Mouse (Mus musculus): ENCODE data around the gene Pacsin3. TPM values are rescaled to one million over a fixed set of nuclear protein-coding genes. Genes with fewer than 3 reads are reported as not detected.
"Not testable (repeated sequence)": the region's sequence is repeated elsewhere in the genome, so short reads cannot be mapped to it uniquely, and the experiment has no call there.

Gene Pacsin3
- polyA plus RNA-seq (2016; fragmentation: Nextera tagmentation; extraction: Ambion mirVana), result 33.4 and 33.6 TPM in 2 replicates

- H3K4me1 ChIP-seq, result peaks cover 68% of the 10 kb centered on the region
- WGBS, result under 1% methylated on average over 27 of the region's 27 CpGs
- peak within 1 kb of the TSS; percentile 83 for H3K27ac ChIP-seq (replicated peaks)
- H3K27me3 ChIP-seq (replicated peaks; ENCODE audit: low read depth, poor library complexity, severe bottlenecking), result peaks cover 62% of the 10 kb centered on the region
- H3K9me3 ChIP-seq, result no peaks in the 10 kb centered on the region
- H3K4me3 ChIP-seq, result peak within 1 kb of the TSS; percentile 67
- no peaks in the 10 kb centered on the region; the same call in 1 of the 2 replicates for H3K36me3 ChIP-seq (replicated peaks)
- peak; percentile 67 for DNase-seq (ENCODE audit: low spot score)
Observed at GRCm38 (mm10) chr2:91255661-91256150, at the start of gene Pacsin3. TSS of gene Pacsin3 (plus strand) at chr2:91255954.

- Histone ChIP-seq H3K4me1 (peaks cover 18% of the 10 kb centered on the region), H3K4me3 (no peak overlapping the region), H3K36me3 (replicated peaks) (peaks cover 68% of the 10 kb centered on the region), H3K27me3 (replicated peaks; ENCODE audit: low read depth, poor library complexity, severe bottlenecking) (no peaks in the 10 kb centered on the region), H3K27ac (replicated peaks) (no peak overlapping the region), H3K9me3 (no peaks in the 10 kb centered on the region)
- WGBS, result 91% methylated on average over 9 of the region's 9 CpGs
- no peak for DNase-seq (ENCODE audit: low spot score)
Observed at GRCm38 (mm10) chr2:91206254-91206775, 49.4 kb upstream of the Pacsin3 start.

- DNase-seq (ENCODE audit: low spot score), result no peak
- peaks cover 82% of the 10 kb centered on the region for H3K36me3 ChIP-seq (replicated peaks)
- H3K4me3 ChIP-seq, result no peak overlapping the region
- no peaks in the 10 kb centered on the region for H3K27me3 ChIP-seq (replicated peaks; ENCODE audit: low read depth, poor library complexity, severe bottlenecking)
- H3K4me1 ChIP-seq, result no peaks in the 10 kb centered on the region
- H3K9me3 ChIP-seq, result no peaks in the 10 kb centered on the region
- H3K27ac ChIP-seq (replicated peaks), result no peak overlapping the region
Observed at GRCm38 (mm10) chr2:91213311-91213710, 42.4 kb upstream of the Pacsin3 start.

GRCm38 (mm10) chr2:91217032-91217431 is 38.7 kb upstream of the Pacsin3 start:
- no peak for DNase-seq (ENCODE audit: low spot score)
- Histone ChIP-seq H3K27ac (replicated peaks) (no peak overlapping the region), H3K36me3 (replicated peaks) (peaks cover 52% of the 10 kb centered on the region), H3K4me3 (no peak overlapping the region), H3K9me3 (no peaks in the 10 kb centered on the region), H3K27me3 (replicated peaks; ENCODE audit: low read depth, poor library complexity, severe bottlenecking) (no peaks in the 10 kb centered on the region), H3K4me1 (no peaks in the 10 kb centered on the region)
- WGBS, result 75% methylated on average over 4 of the region's 4 CpGs

- Histone ChIP-seq H3K4me1 (no peaks in the 10 kb centered on the region), H3K4me3 (no peak overlapping the region), H3K9me3 (no peaks in the 10 kb centered on the region), H3K27me3 (replicated peaks; ENCODE audit: low read depth, poor library complexity, severe bottlenecking) (no peaks in the 10 kb centered on the region), H3K36me3 (replicated peaks) (peaks cover 19% of the 10 kb centered on the region), H3K27ac (replicated peaks) (no peak overlapping the region)
- DNase-seq (ENCODE audit: low spot score), result no peak
- 95% methylated on average over 3 of the region's 3 CpGs for WGBS
Observed at GRCm38 (mm10) chr2:91220501-91220900, 35.3 kb upstream of the Pacsin3 start.

GRCm38 (mm10) chr2:91223614-91224013 is 32.1 kb upstream of the Pacsin3 start:
- no peaks in the 10 kb centered on the region for H3K27me3 ChIP-seq (replicated peaks; ENCODE audit: low read depth, poor library complexity, severe bottlenecking)
- no peak for DNase-seq (ENCODE audit: low spot score)
- 87% methylated on average over 2 of the region's 2 CpGs for WGBS
- H3K36me3 ChIP-seq (replicated peaks), result 0 out of 2 replicates have a peak, but pooled peaks cover 2% of the 10 kb centered on the region
- no peak overlapping the region for H3K4me3 ChIP-seq
- H3K27ac ChIP-seq (replicated peaks), result no peak overlapping the region
- no peaks in the 10 kb centered on the region for H3K4me1 ChIP-seq
- no peaks in the 10 kb centered on the region for H3K9me3 ChIP-seq

- Histone ChIP-seq H3K27ac (replicated peaks) (no peak overlapping the region), H3K27me3 (replicated peaks; ENCODE audit: low read depth, poor library complexity, severe bottlenecking) (no peaks in the 10 kb centered on the region), H3K9me3 (no peaks in the 10 kb centered on the region), H3K4me1 (no peaks in the 10 kb centered on the region), H3K36me3 (replicated peaks) (0 out of 2 replicates have a peak, but pooled peaks cover 7% of the 10 kb centered on the region), H3K4me3 (no peak overlapping the region)
- 76% methylated on average over 2 of the region's 2 CpGs for WGBS
- no peak for DNase-seq (ENCODE audit: low spot score)
Observed at GRCm38 (mm10) chr2:91229735-91230134, 26.0 kb upstream of the Pacsin3 start.

GRCm38 (mm10) chr2:91236601-91237510 is 18.9 kb upstream of the Pacsin3 start, which contains the start of gene Ddb2:
TSS of gene Ddb2 (minus strand) at chr2:91236982.
- Histone ChIP-seq H3K9me3 (no peaks in the 10 kb centered on the region), H3K4me3 (peak within 1 kb of the TSS; percentile 67), H3K27me3 (replicated peaks; ENCODE audit: low read depth, poor library complexity, severe bottlenecking) (no peaks in the 10 kb centered on the region), H3K27ac (replicated peaks) (peak within 1 kb of the TSS; percentile 89), H3K36me3 (replicated peaks) (0 out of 2 replicates have a peak, but pooled peaks cover 7% of the 10 kb centered on the region), H3K4me1 (peaks cover 10% of the 10 kb centered on the region)
- under 1% methylated on average over 48 of the region's 48 CpGs for WGBS
- peak; percentile 99 for DNase-seq (ENCODE audit: low spot score)

GRCm38 (mm10) chr2:91237511-91238080 is 18.2 kb upstream of the Pacsin3 start:
- not testable (repeated sequence) for DNase-seq (ENCODE audit: low spot score); H3K27me3 ChIP-seq (replicated peaks; ENCODE audit: low read depth, poor library complexity, severe bottlenecking); H3K9me3 ChIP-seq; H3K36me3 ChIP-seq (replicated peaks)
- 25% methylated on average over 4 of the region's 4 CpGs for WGBS
- peak overlapping the region; percentile 89 for H3K27ac ChIP-seq (replicated peaks)
- peaks cover 10% of the 10 kb centered on the region for H3K4me1 ChIP-seq
- peak overlapping the region; percentile 67 for H3K4me3 ChIP-seq

- Histone ChIP-seq H3K27me3 (replicated peaks; ENCODE audit: low read depth, poor library complexity, severe bottlenecking) (no peaks in the 10 kb centered on the region), H3K4me1 (peaks cover 9% of the 10 kb centered on the region), H3K9me3 (no peaks in the 10 kb centered on the region), H3K36me3 (replicated peaks) (no peaks in the 10 kb centered on the region), H3K27ac (replicated peaks) (no peak overlapping the region), H3K4me3 (no peak overlapping the region)
- 72% methylated on average over 5 of the region's 5 CpGs for WGBS
- no peak for DNase-seq (ENCODE audit: low spot score)
Observed at GRCm38 (mm10) chr2:91242547-91242946, 13.2 kb upstream of the Pacsin3 start.

GRCm38 (mm10) chr2:91243416-91243815 is 12.3 kb upstream of the Pacsin3 start:
- no peaks in the 10 kb centered on the region for H3K27me3 ChIP-seq (replicated peaks; ENCODE audit: low read depth, poor library complexity, severe bottlenecking)
- no peaks in the 10 kb centered on the region for H3K9me3 ChIP-seq
- H3K27ac ChIP-seq (replicated peaks), result peak overlapping the region; percentile 48
- no peak overlapping the region for H3K4me3 ChIP-seq
- H3K36me3 ChIP-seq (replicated peaks), result no peaks in the 10 kb centered on the region
- WGBS, result 65% methylated on average over 3 of the region's 3 CpGs
- H3K4me1 ChIP-seq, result peaks cover 6% of the 10 kb centered on the region; the same call in 1 of the 2 replicates
- no peak for DNase-seq (ENCODE audit: low spot score)

- H3K4me3 ChIP-seq, result no peak overlapping the region
- no peak overlapping the region for H3K27ac ChIP-seq (replicated peaks)
- DNase-seq (ENCODE audit: low spot score), result no peak
- no peaks in the 10 kb centered on the region for H3K36me3 ChIP-seq (replicated peaks)
- no peaks in the 10 kb centered on the region for H3K27me3 ChIP-seq (replicated peaks; ENCODE audit: low read depth, poor library complexity, severe bottlenecking)
- WGBS, result 79% methylated on average over 5 of the region's 5 CpGs
- no peaks in the 10 kb centered on the region for H3K9me3 ChIP-seq
- H3K4me1 ChIP-seq, result peaks cover 6% of the 10 kb centered on the region; the same call in 1 of the 2 replicates
Observed at GRCm38 (mm10) chr2:91244557-91245228, 11.1 kb upstream of the Pacsin3 start.

Measured in embryonic facial prominence, embryonic 10.5 days (tissue).